Mouse (Mus musculus) forebrain, embryonic 14.5 days (tissue): ENCODE results near the gene Crip1. TPM values are rescaled to one million over a fixed set of nuclear protein-coding genes. Genes with fewer than 3 reads are reported as not detected.

Experiments
- ATAC-seq: fragments of 200-750 bp; cut with Nextera tagmentation; 2 replicates; pipeline ENCODE4 v1.8.0; 2017; ENCODE audit warnings: mild to moderate bottlenecking, moderate library complexity
- DNase-seq: peaks from one replicate; pipeline ENCODE4 v3.0.0-alpha.2; 2015; ENCODE audit warnings: low spot score
- H3K27ac ChIP-seq: fragments of 300-500 bp; sonication (generic); 2 replicates; pipeline ENCODE4 v1.5.1; 2014; ENCODE audit warnings: low read depth, mild to moderate bottlenecking, control low read depth, low read length, moderate library complexity
- H3K27me3 ChIP-seq: fragments of 300-500 bp; sonication (generic); replicated peaks from 2 replicates; pipeline ENCODE4 v1.6.1; 2014; ENCODE audit warnings: low read length, control low read depth, mixed read lengths; ENCODE audit not compliant: control insufficient read depth, insufficient read depth
- H3K36me3 ChIP-seq: fragments of 300-500 bp; sonication (generic); 2 replicates; pipeline ENCODE4 v1.6.1; 2014; ENCODE audit warnings: low read length, control low read depth; ENCODE audit not compliant: control insufficient read depth, insufficient read depth
- H3K4me1 ChIP-seq: fragments of 300-500 bp; sonication (generic); 2 replicates; pipeline ENCODE4 v1.6.1; 2014; ENCODE audit warnings: antibody characterized with exemption, low read length, control low read depth; ENCODE audit not compliant: control insufficient read depth, insufficient read depth
- H3K4me2 ChIP-seq: fragments of 300-500 bp; sonication (generic); 2 replicates; pipeline ENCODE4 v1.6.1; 2014; ENCODE audit warnings: mild to moderate bottlenecking, control low read depth, low read length
- H3K4me3 ChIP-seq: fragments of 300-500 bp; sonication (generic); 2 replicates; pipeline ENCODE4 v1.5.1; 2014; ENCODE audit warnings: low read depth, low read length, control low read depth
- H3K9ac ChIP-seq: fragments of 300-500 bp; sonication (generic); 2 replicates; pipeline ENCODE4 v1.6.1; 2014; ENCODE audit warnings: mild to moderate bottlenecking, low read length, control low read depth, moderate library complexity
- H3K9me3 ChIP-seq: fragments of 300-500 bp; sonication (generic); replicated peaks from 2 replicates; pipeline ENCODE4 v1.6.1; 2016; ENCODE audit warnings: low read length, control low read depth, mixed read lengths; ENCODE audit not compliant: control insufficient read depth
- WGBS: fragments of 180-500 bp; shearing (Covaris S2); extraction: QIAGEN DNeasy Blood & Tissue Kit; methylation state at CpG from one replicate; pipeline ENCODE4 v1.1.7; 2014; 5-methylcytosine and 5-hydroxymethylcytosine counted together
- polyA plus RNA-seq: library from polyadenylated mRNA; unstranded; fragments of >200 nt; fragmentation: Nextera tagmentation; extraction: Ambion mirVana; gene quantifications from 2 replicates; pipeline ENCODE4 v1.2.1, GENCODE M21; 2014

Gene Crip1
- polyA plus RNA-seq, 1 experiment from 2014 or later = 46.1 TPM

GRCm38 (mm10) chr12:113155887-113156539 lies 9.9 kb downstream of the Crip1 start, which contains the start of gene Tedc1:
TSS of gene Tedc1 (plus strand) at chr12:113156421.
- DNase-seq = peak; percentile 100
- peak within 1 kb of the TSS; percentile 82 for H3K4me2 ChIP-seq
- ATAC-seq = peak; percentile 97
- H3K36me3 ChIP-seq = no peaks in the 10 kb centered on the region
- peak within 1 kb of the TSS; percentile 9; the same call in 1 of the 2 replicates for H3K27ac ChIP-seq
- no peaks in the 10 kb centered on the region; the same call in 1 of the 2 replicates for H3K27me3 ChIP-seq
- no peaks in the 10 kb centered on the region for H3K9me3 ChIP-seq
- peaks cover 18% of the 10 kb centered on the region for H3K4me1 ChIP-seq
- H3K9ac ChIP-seq = peak within 1 kb of the TSS; percentile 63
- peak within 1 kb of the TSS; percentile 59 for H3K4me3 ChIP-seq
- WGBS = under 1% methylated on average over 46 of the region's 46 CpGs

DNA sequence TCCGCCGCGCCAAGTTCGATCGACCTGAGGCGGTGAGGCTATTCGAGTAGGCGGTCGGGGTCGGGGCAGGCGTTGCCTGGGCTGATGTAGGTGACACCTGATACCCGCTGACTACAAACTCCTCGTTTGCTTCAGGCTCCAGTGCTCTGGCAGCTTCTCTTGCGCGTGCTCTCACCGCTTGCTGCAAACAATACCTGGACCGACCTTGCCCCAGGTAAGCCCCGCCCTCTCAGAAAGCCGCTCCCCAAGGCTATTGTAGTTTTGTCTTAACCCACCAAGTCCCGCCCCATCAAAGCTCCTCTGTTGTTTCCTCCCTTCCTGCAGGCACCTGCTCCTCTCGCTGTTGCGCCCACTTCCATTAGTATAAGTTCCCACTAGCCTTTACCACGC lies 10.4 kb downstream of the Crip1 start:
- H3K9ac ChIP-seq = peak overlapping the region; percentile 63
- H3K9me3 ChIP-seq = no peaks in the 10 kb centered on the region
- H3K27ac ChIP-seq = no peak overlapping the region
- DNase-seq (no peak), ATAC-seq (no peak)
- no peaks in the 10 kb centered on the region for H3K36me3 ChIP-seq
- peaks cover 18% of the 10 kb centered on the region for H3K4me1 ChIP-seq
- peak overlapping the region; percentile 59 for H3K4me3 ChIP-seq
- H3K27me3 ChIP-seq = no peaks in the 10 kb centered on the region; the same call in 1 of the 2 replicates
- peak overlapping the region; percentile 82 for H3K4me2 ChIP-seq
- WGBS = under 1% methylated on average over 23 of the region's 23 CpGs

GRCm38 (mm10) chr12:113157002-113157401 lies 10.9 kb downstream of the Crip1 start:
- 0 out of 2 replicates have a peak, but pooled peaks cover 4% of the 10 kb centered on the region for H3K36me3 ChIP-seq
- no peak for ATAC-seq

DNA sequence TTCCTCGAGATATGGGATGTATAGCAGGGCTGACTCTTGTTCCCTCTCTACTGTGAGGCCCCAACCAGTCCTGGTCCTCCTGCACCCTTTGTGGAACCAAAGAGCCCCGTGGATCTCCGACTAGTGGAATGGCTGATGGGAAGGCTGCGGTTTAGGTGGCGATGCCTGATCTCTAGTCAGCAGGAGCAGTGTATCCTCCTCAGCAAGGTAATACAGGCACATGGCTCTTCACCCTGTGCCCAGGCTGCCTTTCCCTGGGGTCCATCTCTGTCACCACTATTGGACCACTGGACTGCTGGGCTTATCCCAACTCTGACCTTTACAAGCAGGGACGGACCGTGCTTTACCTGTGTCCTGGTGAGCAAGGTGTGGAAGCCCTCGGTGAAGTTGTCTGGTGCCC lies 11.4 kb downstream of the Crip1 start:
- 90% methylated on average over 8 of the region's 8 CpGs for WGBS
- Histone ChIP-seq H3K27me3 (no peaks in the 10 kb centered on the region; the same call in 1 of the 2 replicates), H3K27ac (no peak overlapping the region), H3K9ac (no peak overlapping the region), H3K9me3 (no peaks in the 10 kb centered on the region), H3K4me2 (peak overlapping the region; percentile 82; the same call in 1 of the 2 replicates), H3K36me3 (0 out of 2 replicates have a peak, but pooled peaks cover 4% of the 10 kb centered on the region), H3K4me3 (no peak overlapping the region; the same call in 1 of the 2 replicates), H3K4me1 (peaks cover 10% of the 10 kb centered on the region)
- ATAC-seq (no peak), DNase-seq (no peak)

More at GRCm38 (mm10) chr12:113157002-113157401, 10.9 kb downstream of the Crip1 start:
- no peak overlapping the region for H3K27ac ChIP-seq
- no peaks in the 10 kb centered on the region; the same call in 1 of the 2 replicates for H3K27me3 ChIP-seq
- peak overlapping the region; percentile 59 for H3K4me3 ChIP-seq
- DNase-seq = no peak
- 26% methylated on average over 8 of the region's 8 CpGs for WGBS
- H3K9me3 ChIP-seq = no peaks in the 10 kb centered on the region
- H3K9ac ChIP-seq = peak overlapping the region; percentile 63
- H3K4me1 ChIP-seq = peaks cover 14% of the 10 kb centered on the region
- peak overlapping the region; percentile 82 for H3K4me2 ChIP-seq

GRCm38 (mm10) chr12:113157971-113158370 lies 11.9 kb downstream of the Crip1 start:
- Histone ChIP-seq H3K9ac (no peak overlapping the region), H3K36me3 (peaks cover 4% of the 10 kb centered on the region; the same call in 1 of the 2 replicates)
- no peak for ATAC-seq

GRCm38 (mm10) chr12:113163561-113164006 lies 17.5 kb downstream of the Crip1 start:
- no peaks in the 10 kb centered on the region for H3K9me3 ChIP-seq
- no peaks in the 10 kb centered on the region for H3K4me1 ChIP-seq
- peak overlapping the region; percentile 46 for H3K9ac ChIP-seq
- H3K27me3 ChIP-seq = no peaks in the 10 kb centered on the region
- peak overlapping the region; percentile 33; the same call in 1 of the 2 replicates for H3K27ac ChIP-seq
- peaks cover 16% of the 10 kb centered on the region for H3K36me3 ChIP-seq
- WGBS = 54% methylated on average over 11 of the region's 11 CpGs
- H3K4me2 ChIP-seq = no peak overlapping the region
- H3K4me3 ChIP-seq = no peak overlapping the region
- DNase-seq (no peak), ATAC-seq (peak; percentile 40; the same call in 1 of the 2 replicates)

More at GRCm38 (mm10) chr12:113157971-113158370, 11.9 kb downstream of the Crip1 start:
- no peak overlapping the region for H3K27ac ChIP-seq
- no peaks in the 10 kb centered on the region for H3K27me3 ChIP-seq
- no peak overlapping the region for H3K4me3 ChIP-seq
- H3K9me3 ChIP-seq = no peaks in the 10 kb centered on the region
- DNase-seq = no peak
- H3K4me2 ChIP-seq = no peak overlapping the region
- peaks cover 10% of the 10 kb centered on the region for H3K4me1 ChIP-seq
- 95% methylated on average over 8 of the region's 8 CpGs for WGBS

- 89% methylated on average over 9 of the region's 9 CpGs for WGBS
Measured at GRCm38 (mm10) chr12:113168031-113168536, 22.0 kb downstream of the Crip1 start.

GRCm38 (mm10) chr12:113176960-113177725 lies 31.0 kb downstream of the Crip1 start:
- 89% methylated on average over 18 of the region's 18 CpGs for WGBS
- no peak for ATAC-seq

More at GRCm38 (mm10) chr12:113168031-113168536, 22.0 kb downstream of the Crip1 start:
- Histone ChIP-seq H3K4me1 (no peaks in the 10 kb centered on the region), H3K4me3 (no peak overlapping the region), H3K27me3 (no peaks in the 10 kb centered on the region), H3K9me3 (no peaks in the 10 kb centered on the region), H3K27ac (no peak overlapping the region), H3K9ac (no peak overlapping the region), H3K4me2 (no peak overlapping the region), H3K36me3 (peaks cover 12% of the 10 kb centered on the region)
- no peak for DNase-seq
- no peak for ATAC-seq

More at GRCm38 (mm10) chr12:113176960-113177725, 31.0 kb downstream of the Crip1 start:
- H3K4me2 ChIP-seq = no peak overlapping the region
- no peaks in the 10 kb centered on the region for H3K36me3 ChIP-seq
- no peaks in the 10 kb centered on the region for H3K4me1 ChIP-seq
- no peak overlapping the region for H3K4me3 ChIP-seq
- no peak overlapping the region for H3K9ac ChIP-seq
- no peak overlapping the region for H3K27ac ChIP-seq
- H3K9me3 ChIP-seq = no peaks in the 10 kb centered on the region
- no peak for DNase-seq
- no peaks in the 10 kb centered on the region for H3K27me3 ChIP-seq
